Mouse (Mus musculus): ENCODE measurements at regions not wholly inside any gene's neighbourhood (a gene's known extent, or its start where the extent isn't known, plus 50 kb on each side); places are given as distances from the start of the nearest gene placed in this dataset.

GRCm38 (mm10) chr11:31721908-31722307 lies 50.2 kb upstream of the Bod1 start:
- no peaks in the 10 kb centered on the region for H3K27me3 ChIP-seq (replicated peaks; ENCODE audit: control insufficient read depth, insufficient read depth, low read length)
- H3K9me3 ChIP-seq (ENCODE audit: control insufficient read depth, low read length) = no peaks in the 10 kb centered on the region
- no peak overlapping the region for H3K27ac ChIP-seq (ENCODE audit: low read depth, low read length)
- no peak overlapping the region for H3K4me3 ChIP-seq (ENCODE audit: low read depth, low read length)
- 40% methylated on average over 3 of the region's 3 CpGs for WGBS
- no peak overlapping the region for H3K9ac ChIP-seq (ENCODE audit: low read depth, low read length)
- peaks cover 3% of the 10 kb centered on the region; the same call in 1 of the 2 replicates for H3K4me1 ChIP-seq (replicated peaks; ENCODE audit: control insufficient read depth, insufficient read depth, low read length)
- H3K36me3 ChIP-seq (ENCODE audit: control insufficient read depth, insufficient read depth, low read length) = no peaks in the 10 kb centered on the region
- no peak overlapping the region for H3K4me2 ChIP-seq
- no peak for DNase-seq (ENCODE audit: low spot score)
- peak; percentile 69 for ATAC-seq (replicated peaks; ENCODE audit: low FRiP score)

- DNase-seq (ENCODE audit: low spot score) = no peak
- Histone ChIP-seq H3K36me3 (ENCODE audit: control insufficient read depth, insufficient read depth, low read length) (no peaks in the 10 kb centered on the region), H3K9ac (ENCODE audit: low read depth, low read length) (no peak overlapping the region), H3K27me3 (replicated peaks; ENCODE audit: control insufficient read depth, insufficient read depth, low read length) (no peaks in the 10 kb centered on the region), H3K4me1 (replicated peaks; ENCODE audit: control insufficient read depth, insufficient read depth, low read length) (peaks cover 7% of the 10 kb centered on the region; the same call in 1 of the 2 replicates), H3K27ac (ENCODE audit: low read depth, low read length) (no peak overlapping the region), H3K4me2 (no peak overlapping the region), H3K4me3 (ENCODE audit: low read depth, low read length) (no peak overlapping the region), H3K9me3 (ENCODE audit: control insufficient read depth, low read length) (no peaks in the 10 kb centered on the region)
- 70% methylated on average over 1 of the region's 1 CpGs for WGBS
- no peak for ATAC-seq (replicated peaks; ENCODE audit: low FRiP score)
Measured at GRCm38 (mm10) chr11:31724506-31724905, 52.8 kb upstream of the Bod1 start.

GRCm38 (mm10) chr11:31725936-31726647 lies 54.4 kb upstream of the Bod1 start:
- DNase-seq (ENCODE audit: low spot score) (no peak), ATAC-seq (replicated peaks; ENCODE audit: low FRiP score) (peak; percentile 75)
- Histone ChIP-seq H3K27me3 (replicated peaks; ENCODE audit: control insufficient read depth, insufficient read depth, low read length) (no peaks in the 10 kb centered on the region), H3K9me3 (ENCODE audit: control insufficient read depth, low read length) (no peaks in the 10 kb centered on the region), H3K4me2 (no peak overlapping the region), H3K36me3 (ENCODE audit: control insufficient read depth, insufficient read depth, low read length) (no peaks in the 10 kb centered on the region), H3K9ac (ENCODE audit: low read depth, low read length) (no peak overlapping the region), H3K4me3 (ENCODE audit: low read depth, low read length) (no peak overlapping the region), H3K4me1 (replicated peaks; ENCODE audit: control insufficient read depth, insufficient read depth, low read length) (peaks cover 7% of the 10 kb centered on the region; the same call in 1 of the 2 replicates), H3K27ac (ENCODE audit: low read depth, low read length) (no peak overlapping the region)
- 49% methylated on average over 15 of the region's 15 CpGs for WGBS

- Histone ChIP-seq H3K4me2 (no peak overlapping the region), H3K9me3 (ENCODE audit: control insufficient read depth, low read length) (no peaks in the 10 kb centered on the region), H3K9ac (ENCODE audit: low read depth, low read length) (no peak overlapping the region), H3K27ac (ENCODE audit: low read depth, low read length) (no peak overlapping the region), H3K4me1 (replicated peaks; ENCODE audit: control insufficient read depth, insufficient read depth, low read length) (peaks cover 7% of the 10 kb centered on the region; the same call in 1 of the 2 replicates), H3K4me3 (ENCODE audit: low read depth, low read length) (no peak overlapping the region), H3K36me3 (ENCODE audit: control insufficient read depth, insufficient read depth, low read length) (no peaks in the 10 kb centered on the region), H3K27me3 (replicated peaks; ENCODE audit: control insufficient read depth, insufficient read depth, low read length) (no peaks in the 10 kb centered on the region)
- no peak for ATAC-seq (replicated peaks; ENCODE audit: low FRiP score)
- WGBS = 77% methylated on average over 8 of the region's 8 CpGs
- DNase-seq (ENCODE audit: low spot score) = no peak
Measured at GRCm38 (mm10) chr11:31727289-31727688, 55.6 kb upstream of the Bod1 start.

- H3K27ac ChIP-seq (ENCODE audit: low read depth, low read length) = no peak overlapping the region
- ATAC-seq (replicated peaks; ENCODE audit: low FRiP score) (no peak), DNase-seq (ENCODE audit: low spot score) (no peak)
- no peak overlapping the region for H3K9ac ChIP-seq (ENCODE audit: low read depth, low read length)
- H3K4me2 ChIP-seq = no peak overlapping the region
- no peaks in the 10 kb centered on the region for H3K27me3 ChIP-seq (replicated peaks; ENCODE audit: control insufficient read depth, insufficient read depth, low read length)
- no peak overlapping the region for H3K4me3 ChIP-seq (ENCODE audit: low read depth, low read length)
- H3K36me3 ChIP-seq (ENCODE audit: control insufficient read depth, insufficient read depth, low read length) = no peaks in the 10 kb centered on the region
- peaks cover 14% of the 10 kb centered on the region for H3K4me1 ChIP-seq (replicated peaks; ENCODE audit: control insufficient read depth, insufficient read depth, low read length)
- 89% methylated on average over 3 of the region's 3 CpGs for WGBS
- H3K9me3 ChIP-seq (ENCODE audit: control insufficient read depth, low read length) = no peaks in the 10 kb centered on the region
Measured at GRCm38 (mm10) chr11:31729728-31730127, 58.0 kb upstream of the Bod1 start.

- Histone ChIP-seq H3K4me3 (ENCODE audit: low read depth, low read length) (no peak overlapping the region), H3K4me2 (no peak overlapping the region), H3K9ac (ENCODE audit: low read depth, low read length) (no peak overlapping the region), H3K9me3 (ENCODE audit: control insufficient read depth, low read length) (no peaks in the 10 kb centered on the region), H3K27me3 (replicated peaks; ENCODE audit: control insufficient read depth, insufficient read depth, low read length) (no peaks in the 10 kb centered on the region), H3K27ac (ENCODE audit: low read depth, low read length) (no peak overlapping the region), H3K36me3 (ENCODE audit: control insufficient read depth, insufficient read depth, low read length) (no peaks in the 10 kb centered on the region), H3K4me1 (replicated peaks; ENCODE audit: control insufficient read depth, insufficient read depth, low read length) (peaks cover 14% of the 10 kb centered on the region)
- DNase-seq (ENCODE audit: low spot score) (no peak), ATAC-seq (replicated peaks; ENCODE audit: low FRiP score) (no peak)
- WGBS = 74% methylated on average over 4 of the region's 4 CpGs
Measured at GRCm38 (mm10) chr11:31730181-31730580, 58.5 kb upstream of the Bod1 start.

- Histone ChIP-seq H3K4me1 (replicated peaks; ENCODE audit: control insufficient read depth, insufficient read depth, low read length) (peaks cover 14% of the 10 kb centered on the region), H3K36me3 (ENCODE audit: control insufficient read depth, insufficient read depth, low read length) (no peaks in the 10 kb centered on the region), H3K4me2 (no peak overlapping the region), H3K27me3 (replicated peaks; ENCODE audit: control insufficient read depth, insufficient read depth, low read length) (no peaks in the 10 kb centered on the region), H3K4me3 (ENCODE audit: low read depth, low read length) (no peak overlapping the region), H3K9me3 (ENCODE audit: control insufficient read depth, low read length) (no peaks in the 10 kb centered on the region), H3K9ac (ENCODE audit: low read depth, low read length) (no peak overlapping the region), H3K27ac (ENCODE audit: low read depth, low read length) (no peak overlapping the region)
- ATAC-seq (replicated peaks; ENCODE audit: low FRiP score) (no peak), DNase-seq (ENCODE audit: low spot score) (no peak)
- WGBS = 48% methylated on average over 3 of the region's 3 CpGs
Measured at GRCm38 (mm10) chr11:31730680-31731079, 59.0 kb upstream of the Bod1 start.

GRCm38 (mm10) chr11:31731459-31731858 lies 59.8 kb upstream of the Bod1 start:
- DNase-seq (ENCODE audit: low spot score) = no peak
- Histone ChIP-seq H3K36me3 (ENCODE audit: control insufficient read depth, insufficient read depth, low read length) (no peaks in the 10 kb centered on the region), H3K9ac (ENCODE audit: low read depth, low read length) (no peak overlapping the region; the same call in 1 of the 2 replicates), H3K9me3 (ENCODE audit: control insufficient read depth, low read length) (no peaks in the 10 kb centered on the region), H3K27me3 (replicated peaks; ENCODE audit: control insufficient read depth, insufficient read depth, low read length) (no peaks in the 10 kb centered on the region), H3K4me1 (replicated peaks; ENCODE audit: control insufficient read depth, insufficient read depth, low read length) (peaks cover 12% of the 10 kb centered on the region), H3K4me3 (ENCODE audit: low read depth, low read length) (no peak overlapping the region), H3K4me2 (no peak overlapping the region), H3K27ac (ENCODE audit: low read depth, low read length) (no peak overlapping the region)
- WGBS = 82% methylated on average over 4 of the region's 4 CpGs
- no peak for ATAC-seq (replicated peaks; ENCODE audit: low FRiP score)

- DNase-seq (ENCODE audit: low spot score) (no peak), ATAC-seq (replicated peaks; ENCODE audit: low FRiP score) (peak; percentile 54)
- Histone ChIP-seq H3K4me1 (replicated peaks; ENCODE audit: control insufficient read depth, insufficient read depth, low read length) (peaks cover 9% of the 10 kb centered on the region; the same call in 1 of the 2 replicates), H3K4me3 (ENCODE audit: low read depth, low read length) (no peak overlapping the region), H3K27me3 (replicated peaks; ENCODE audit: control insufficient read depth, insufficient read depth, low read length) (no peaks in the 10 kb centered on the region), H3K4me2 (no peak overlapping the region), H3K36me3 (ENCODE audit: control insufficient read depth, insufficient read depth, low read length) (no peaks in the 10 kb centered on the region), H3K9ac (ENCODE audit: low read depth, low read length) (no peak overlapping the region), H3K9me3 (ENCODE audit: control insufficient read depth, low read length) (no peaks in the 10 kb centered on the region), H3K27ac (ENCODE audit: low read depth, low read length) (no peak overlapping the region)
- 52% methylated on average over 3 of the region's 3 CpGs for WGBS
Measured at GRCm38 (mm10) chr11:31732342-31732741, 60.7 kb upstream of the Bod1 start.
